ENCODE assay signal across 16 mouse cellular contexts in the genomic region with DNA sequence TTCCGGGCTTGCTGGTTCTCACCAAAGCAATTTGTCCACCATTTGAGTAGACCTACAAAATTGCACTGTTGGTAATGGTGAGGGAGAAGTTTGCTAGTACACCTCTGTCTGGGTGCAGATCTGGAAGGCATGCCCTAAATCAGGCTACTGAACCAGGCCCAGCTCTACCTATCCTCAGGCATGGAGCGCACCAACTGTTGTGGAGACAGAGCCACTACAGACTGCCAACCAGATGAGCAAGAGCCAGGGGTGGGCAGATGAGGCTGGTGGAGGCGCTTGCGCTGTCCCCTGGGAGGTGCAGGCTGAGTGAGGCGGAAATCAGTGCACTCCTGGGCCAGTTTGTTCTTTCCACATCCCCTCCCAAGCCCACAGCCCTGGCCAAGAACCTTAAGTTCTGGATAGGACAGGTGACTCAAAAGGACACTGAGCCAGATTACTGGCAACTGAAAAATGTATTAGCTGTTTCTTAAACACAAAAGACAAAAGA. TPM values are rescaled to one million over a fixed set of nuclear protein-coding genes. Genes with fewer than 3 reads are reported as not detected.
DNase-seq lines count a peak whose midpoint lies in the region; ATAC-seq and TF ChIP-seq lines count a peak whose summit lies in the region.
"Had no signal": no experiment of that assay in that cellular context is flagged by ENCODE, and none has a peak within 500 bp of the region (broad histone marks: within the 10 kb centered on the region; RNA-seq: fewer than 3 reads in every experiment).

No protein-coding gene starts in this region.

- no peak for ATAC-seq in lung, embryonic 15.5 days (ENCODE audit: borderline replicate concordance, extremely low read depth, low FRiP score, low TSS enrichment)
- ATAC-seq in embryonic facial prominence, embryonic 13.5 days (ENCODE audit: insufficient number of reproducible peaks, insufficient read depth, low FRiP score, low TSS enrichment, low read depth): no peak; the same call in 1 of the 2 replicates
- ATAC-seq in limb, embryonic 14.5 days (ENCODE audit: low FRiP score, low read depth): no peak
- ATAC-seq: activated CD4-positive, CD25-positive, alpha-beta regulatory T cell, adult 4 months; forebrain, embryonic 15.5 days; intestine, embryonic 15.5 days; liver, embryonic 12.5 days had no signal

- H3K9ac ChIP-seq in heart, adult 2 months (ENCODE audit: low read depth, low read length): no peak overlapping the region
- H3K9ac ChIP-seq in lung, embryonic 15.5 days: no peak overlapping the region
- H3K9ac ChIP-seq in embryonic facial prominence, embryonic 13.5 days: no peak overlapping the region
- H3K9ac ChIP-seq in limb, embryonic 14.5 days (ENCODE audit: low read depth, low read length, severe bottlenecking): no peak overlapping the region
- H3K9ac ChIP-seq: forebrain, embryonic 15.5 days; intestine, embryonic 15.5 days; liver, embryonic 12.5 days had no signal

- peak overlapping the region; percentile 86 for H3K27ac ChIP-seq in heart, adult 2 months
- peak overlapping the region; percentile 83 for H3K27ac ChIP-seq in lung, embryonic 15.5 days
- H3K27ac ChIP-seq in embryonic facial prominence, embryonic 13.5 days: peak overlapping the region; percentile 96
- peak overlapping the region; percentile 72 for H3K27ac ChIP-seq in limb, embryonic 14.5 days (replicated peaks; ENCODE audit: low read depth, low read length)
- H3K27ac ChIP-seq: forebrain, embryonic 15.5 days; intestine, embryonic 15.5 days; liver, embryonic 12.5 days had no signal

- H3K4me2 ChIP-seq in lung, embryonic 15.5 days: no peak overlapping the region
- peak overlapping the region; percentile 23 for H3K4me2 ChIP-seq in embryonic facial prominence, embryonic 13.5 days
- no peak overlapping the region for H3K4me2 ChIP-seq in limb, embryonic 14.5 days (replicated peaks; ENCODE audit: low read depth, low read length, severe bottlenecking)
- H3K4me2 ChIP-seq: forebrain, embryonic 15.5 days; intestine, embryonic 15.5 days; liver, embryonic 12.5 days had no signal

- no peaks in the 10 kb centered on the region for H3K27me3 ChIP-seq in heart, adult 2 months (ENCODE audit: control insufficient read depth, insufficient read depth, low read length)
- H3K27me3 ChIP-seq in lung, embryonic 15.5 days: no peaks in the 10 kb centered on the region
- no peaks in the 10 kb centered on the region for H3K27me3 ChIP-seq in embryonic facial prominence, embryonic 13.5 days
- H3K27me3 ChIP-seq in limb, embryonic 14.5 days (ENCODE audit: control insufficient read depth, insufficient read depth, low read length): no peaks in the 10 kb centered on the region
- H3K27me3 ChIP-seq: forebrain, embryonic 15.5 days; intestine, embryonic 15.5 days; liver, embryonic 12.5 days had no signal

- no peak for TF ChIP-seq EP300 in heart, adult 2 months (IDR thresholded peaks at IDR 0.05; ENCODE audit: insufficient read depth, low read depth, low read length)

- intact Hi-C loops in heart, adult 2 months (cut with DNase I): no loop called here
- intact Hi-C loops in heart, postnatal 10 days (cut with DNase I): no loop called here

- H3K9me3 ChIP-seq in lung, embryonic 15.5 days: no peaks in the 10 kb centered on the region
- H3K9me3 ChIP-seq in embryonic facial prominence, embryonic 13.5 days: no peaks in the 10 kb centered on the region
- no peaks in the 10 kb centered on the region for H3K9me3 ChIP-seq in limb, embryonic 14.5 days (ENCODE audit: control insufficient read depth, low read length)
- H3K9me3 ChIP-seq: forebrain, embryonic 15.5 days; intestine, embryonic 15.5 days; liver, embryonic 12.5 days had no signal

- no peak overlapping the region for H3K4me3 ChIP-seq in heart, adult 2 months
- H3K4me3 ChIP-seq in lung, embryonic 15.5 days: no peak overlapping the region
- H3K4me3 ChIP-seq in embryonic facial prominence, embryonic 13.5 days: no peak overlapping the region
- H3K4me3 ChIP-seq in limb, embryonic 14.5 days (replicated peaks; ENCODE audit: low read length): no peak overlapping the region
- H3K4me3 ChIP-seq: forebrain, embryonic 15.5 days; intestine, embryonic 15.5 days; liver, embryonic 12.5 days had no signal

- no peak for TF ChIP-seq CTCF in heart, adult 2 months (IDR thresholded peaks at IDR 0.05)

- peaks cover 17% of the 10 kb centered on the region for H3K4me1 ChIP-seq in heart, adult 2 months (ENCODE audit: control insufficient read depth, insufficient read depth, low read length)
- peaks cover 33% of the 10 kb centered on the region for H3K4me1 ChIP-seq in lung, embryonic 15.5 days
- H3K4me1 ChIP-seq in embryonic facial prominence, embryonic 13.5 days: peaks cover 58% of the 10 kb centered on the region
- peaks cover 17% of the 10 kb centered on the region; the same call in 1 of the 2 replicates for H3K4me1 ChIP-seq in limb, embryonic 14.5 days (ENCODE audit: control insufficient read depth, insufficient read depth, low read length)
- H3K4me1 ChIP-seq: forebrain, embryonic 15.5 days; intestine, embryonic 15.5 days; liver, embryonic 12.5 days had no signal

- no peak for DNase-seq in heart, adult 2 months
- DNase-seq in heart, postnatal 10 days: no peak
- DNase-seq in lung, postnatal 10 days: no peak
- no peak for DNase-seq in limb, embryonic 14.5 days (ENCODE audit: low spot score)
- no peak for DNase-seq in Muller cell, postnatal 12 days (ENCODE audit: inconsistent ontology term)
- DNase-seq in cerebellum, adult 8-10 months: no peak
- DNase-seq: cerebellum, adult 18-20 months; kidney, postnatal 10 days; layer of hippocampus, postnatal 36 days; thymus, postnatal 25 days had no signal

- no peaks in the 10 kb centered on the region for H3K36me3 ChIP-seq in heart, adult 2 months (ENCODE audit: control insufficient read depth, insufficient read depth, low read length)
- peaks cover 7% of the 10 kb centered on the region; the same call in 1 of the 2 replicates for H3K36me3 ChIP-seq in lung, embryonic 15.5 days
- H3K36me3 ChIP-seq in embryonic facial prominence, embryonic 13.5 days: peaks cover 14% of the 10 kb centered on the region
- H3K36me3 ChIP-seq in limb, embryonic 14.5 days (ENCODE audit: control insufficient read depth, insufficient read depth, low read length): peaks cover 7% of the 10 kb centered on the region; the same call in 1 of the 2 replicates
- H3K36me3 ChIP-seq: intestine, embryonic 15.5 days had no signal

- TF ChIP-seq POLR2A in heart, adult 2 months (IDR thresholded peaks at IDR 0.05; ENCODE audit: insufficient read depth, low read depth, low read length): no peak
- no peak for TF ChIP-seq POLR2A in limb, embryonic 14.5 days (IDR thresholded peaks at IDR 0.05; ENCODE audit: borderline replicate concordance, extremely low read depth, insufficient read depth, insufficient read length)

- no peaks in the 10 kb centered on the region for H3K79me2 ChIP-seq in heart, adult 2 months (replicated peaks; ENCODE audit: control insufficient read depth, insufficient read depth, low read length)

- WGBS in heart, adult 2 months: 85% methylated on average over 5 of the region's 5 CpGs
- WGBS in lung, embryonic 15.5 days: 81% methylated on average over 5 of the region's 5 CpGs
- WGBS in embryonic facial prominence, embryonic 13.5 days: 66% methylated on average over 5 of the region's 5 CpGs
- WGBS in limb, embryonic 14.5 days: 78% methylated on average over 5 of the region's 5 CpGs

RNA-seq across cellular contexts. Expression of gene Mtss1l, which starts 44.1 kb away (rescaled TPM):
- total RNA-seq in heart, adult 2 months (2021): 10 to 100 TPM; 38.8 to 39.6 TPM
- polyA plus RNA-seq in heart, adult 2 months (2012; rRNA removed): 34.3 and 39.7 TPM in 2 replicates
- total RNA-seq in heart, postnatal 10 days (2021): 10 to 100 TPM; 36.2 to 39.6 TPM
- polyA plus RNA-seq in lung, embryonic 15.5 days (2015; fragmentation: Nextera tagmentation; extraction: Ambion mirVana): 23.0 and 27.9 TPM in 2 replicates
- polyA plus RNA-seq in embryonic facial prominence, embryonic 13.5 days (2015; fragmentation: Nextera tagmentation; extraction: Ambion mirVana): 11.0 and 12.6 TPM in 2 replicates
- polyA plus RNA-seq in limb, embryonic 14.5 days (2012; rRNA removed): 78.7 and 115 TPM in 2 replicates
- polyA plus RNA-seq in limb, embryonic 14.5 days (2014; fragmentation: Nextera tagmentation; extraction: Ambion mirVana): 19.1 and 28.0 TPM in 2 replicates

RNA-seq across cellular contexts. Expression of gene Vac14, which starts 58.8 kb away (rescaled TPM):
- 10 to 100 TPM; 15.7 to 15.8 TPM for total RNA-seq in heart, adult 2 months (2021)
- polyA plus RNA-seq in heart, adult 2 months (2012; rRNA removed): 24.9 and 27.0 TPM in 2 replicates
- total RNA-seq in heart, postnatal 10 days (2021): 10 to 100 TPM; 20.8 to 22.4 TPM
- polyA plus RNA-seq in lung, embryonic 15.5 days (2015; fragmentation: Nextera tagmentation; extraction: Ambion mirVana): 18.2 and 19.1 TPM in 2 replicates
- polyA plus RNA-seq in embryonic facial prominence, embryonic 13.5 days (2015; fragmentation: Nextera tagmentation; extraction: Ambion mirVana): 15.1 and 19.8 TPM in 2 replicates
- 24.8 and 29.8 TPM in 2 replicates for polyA plus RNA-seq in limb, embryonic 14.5 days (2012; rRNA removed)
- polyA plus RNA-seq in limb, embryonic 14.5 days (2014; fragmentation: Nextera tagmentation; extraction: Ambion mirVana): 19.1 and 23.3 TPM in 2 replicates
